Mouse (Mus musculus) heart, embryonic 13.5 days (tissue): ENCODE measurements around the gene 9030612E09Rik. TPM values are rescaled to one million over a fixed set of nuclear protein-coding genes. Genes with fewer than 3 reads are reported as not detected.

Source experiments
- ATAC-seq: fragments of 200-750 bp; cut with Nextera tagmentation; 2 replicates; pipeline ENCODE4 v1.8.0; 2017; ENCODE audit warnings: moderate TSS enrichment; ENCODE audit not compliant: insufficient number of reproducible peaks, low FRiP score, low TSS enrichment; ENCODE audit errors: extremely low read depth
- H3K27ac ChIP-seq: fragments of 300-500 bp; sonication (generic); replicated peaks from 2 replicates; pipeline ENCODE4 v1.5.1; 2015; ENCODE audit warnings: moderate library complexity, mild to moderate bottlenecking, inconsistent platforms
- H3K27me3 ChIP-seq: fragments of 300-500 bp; sonication (generic); replicated peaks from 2 replicates; pipeline ENCODE4 v1.6.1; 2015; ENCODE audit warnings: mild to moderate bottlenecking, inconsistent platforms
- H3K36me3 ChIP-seq: fragments of 300-500 bp; sonication (generic); 2 replicates; pipeline ENCODE4 v1.6.1; 2015; ENCODE audit warnings: mild to moderate bottlenecking, inconsistent platforms
- H3K4me1 ChIP-seq: fragments of 300-500 bp; sonication (generic); 2 replicates; pipeline ENCODE4 v1.6.1; 2015; ENCODE audit warnings: inconsistent platforms
- H3K4me2 ChIP-seq: fragments of 300-500 bp; sonication (generic); 2 replicates; pipeline ENCODE4 v1.6.1; 2015; ENCODE audit warnings: inconsistent platforms, mild to moderate bottlenecking, moderate library complexity
- H3K4me3 ChIP-seq: fragments of 300-500 bp; sonication (generic); 2 replicates; pipeline ENCODE4 v1.5.1; 2015; ENCODE audit warnings: moderate library complexity, mild to moderate bottlenecking, inconsistent platforms
- H3K9ac ChIP-seq: fragments of 300-500 bp; sonication (generic); 2 replicates; pipeline ENCODE4 v1.6.1; 2015; ENCODE audit warnings: inconsistent platforms, mild to moderate bottlenecking, moderate library complexity
- H3K9me3 ChIP-seq: fragments of 300-500 bp; sonication (generic); 2 replicates; pipeline ENCODE4 v1.6.1; 2016; ENCODE audit warnings: inconsistent platforms
- WGBS: fragments of 180-500 bp; shearing (Covaris S2); methylation state at CpG from one replicate; pipeline ENCODE4 v1.1.7; 2015; ENCODE audit warnings: mixed read lengths; 5-methylcytosine and 5-hydroxymethylcytosine counted together
- polyA plus RNA-seq: library from polyadenylated mRNA; unstranded; fragments of >200 nt; fragmentation: Nextera tagmentation; extraction: Ambion mirVana; gene quantifications from 2 replicates; pipeline ENCODE4 v1.2.1, GENCODE M21; 2015

The 9030612E09Rik gene
- 0.52 and 0.64 TPM in 2 replicates for polyA plus RNA-seq

GRCm38 (mm10) chr10:43174326-43175155 lies at the start of gene 9030612E09Rik, which contains the start of gene Sobp:
9030612E09Rik (plus strand) TSS chr10:43174704.
Sobp (minus strand) TSS chr10:43174530.
- Histone ChIP-seq H3K36me3 (no peaks in the 10 kb centered on the region), H3K27me3 (peaks cover 42% of the 10 kb centered on the region), H3K9ac (peak within 1 kb of the TSS; percentile 91), H3K4me1 (peaks cover 36% of the 10 kb centered on the region), H3K4me2 (peak within 1 kb of the TSS; percentile 93), H3K9me3 (no peaks in the 10 kb centered on the region), H3K4me3 (peak within 1 kb of the TSS; percentile 90), H3K27ac (peak within 1 kb of the TSS; percentile 63)
- under 1% methylated on average over 76 of the region's 91 CpGs for WGBS
- ATAC-seq: peak; percentile 59

GRCm38 (mm10) chr10:43128750-43129149 lies 45.8 kb upstream of the 9030612E09Rik start:
- H3K27ac ChIP-seq: no peak overlapping the region
- H3K4me3 ChIP-seq: no peak overlapping the region
- H3K4me1 ChIP-seq: peaks cover 30% of the 10 kb centered on the region
- no peaks in the 10 kb centered on the region for H3K9me3 ChIP-seq
- H3K4me2 ChIP-seq: no peak overlapping the region
- no peaks in the 10 kb centered on the region for H3K27me3 ChIP-seq
- 0 out of 2 replicates have a peak, but pooled peaks cover 3% of the 10 kb centered on the region for H3K36me3 ChIP-seq
- 73% methylated on average over 3 of the region's 3 CpGs for WGBS
- no peak overlapping the region for H3K9ac ChIP-seq
- no peak for ATAC-seq

- H3K4me1 ChIP-seq: 0 out of 2 replicates have a peak, but pooled peaks cover 2% of the 10 kb centered on the region
- ATAC-seq: no peak
- H3K36me3 ChIP-seq: no peaks in the 10 kb centered on the region
- no peaks in the 10 kb centered on the region for H3K27me3 ChIP-seq
- no peak overlapping the region for H3K9ac ChIP-seq
- H3K9me3 ChIP-seq: no peaks in the 10 kb centered on the region
- H3K4me2 ChIP-seq: no peak overlapping the region
- WGBS: 82% methylated on average over 11 of the region's 11 CpGs
- no peak overlapping the region for H3K27ac ChIP-seq
- no peak overlapping the region for H3K4me3 ChIP-seq
These were observed 40.5 kb upstream of the 9030612E09Rik start for GRCm38 (mm10) chr10:43134027-43134426.

- H3K27me3 ChIP-seq: no peaks in the 10 kb centered on the region
- no peak overlapping the region for H3K4me2 ChIP-seq
- H3K9ac ChIP-seq: no peak overlapping the region
- H3K9me3 ChIP-seq: no peaks in the 10 kb centered on the region
- H3K4me3 ChIP-seq: no peak overlapping the region
- no peaks in the 10 kb centered on the region for H3K4me1 ChIP-seq
- no peak for ATAC-seq
- 83% methylated on average over 9 of the region's 9 CpGs for WGBS
- H3K36me3 ChIP-seq: no peaks in the 10 kb centered on the region
- H3K27ac ChIP-seq: no peak overlapping the region
These were observed 31.3 kb upstream of the 9030612E09Rik start for GRCm38 (mm10) chr10:43143173-43143572.

- no peaks in the 10 kb centered on the region for H3K9me3 ChIP-seq
- ATAC-seq: no peak
- 84% methylated on average over 11 of the region's 11 CpGs for WGBS
- no peaks in the 10 kb centered on the region for H3K36me3 ChIP-seq
- H3K9ac ChIP-seq: no peak overlapping the region
- H3K27me3 ChIP-seq: no peaks in the 10 kb centered on the region
- no peaks in the 10 kb centered on the region; the same call in 1 of the 2 replicates for H3K4me1 ChIP-seq
- H3K27ac ChIP-seq: no peak overlapping the region
- H3K4me2 ChIP-seq: no peak overlapping the region
- H3K4me3 ChIP-seq: no peak overlapping the region
These were observed 26.0 kb upstream of the 9030612E09Rik start for GRCm38 (mm10) chr10:43148456-43148855.

GRCm38 (mm10) chr10:43152643-43153042 lies 21.9 kb upstream of the 9030612E09Rik start:
- no peak for ATAC-seq
- Histone ChIP-seq H3K4me3 (no peak overlapping the region), H3K4me1 (peaks cover 12% of the 10 kb centered on the region), H3K4me2 (no peak overlapping the region), H3K27ac (no peak overlapping the region), H3K9ac (no peak overlapping the region), H3K9me3 (no peaks in the 10 kb centered on the region), H3K27me3 (no peaks in the 10 kb centered on the region), H3K36me3 (0 out of 2 replicates have a peak, but pooled peaks cover 5% of the 10 kb centered on the region)
- WGBS: 71% methylated on average over 8 of the region's 8 CpGs

GRCm38 (mm10) chr10:43155046-43155560 lies 19.4 kb upstream of the 9030612E09Rik start:
- peaks cover 25% of the 10 kb centered on the region for H3K4me1 ChIP-seq
- H3K4me3 ChIP-seq: no peak overlapping the region
- peak overlapping the region; percentile 65 for H3K27ac ChIP-seq
- peak overlapping the region; percentile 38 for H3K4me2 ChIP-seq
- peak overlapping the region; percentile 44; the same call in 1 of the 2 replicates for H3K9ac ChIP-seq
- H3K36me3 ChIP-seq: 0 out of 2 replicates have a peak, but pooled peaks cover 5% of the 10 kb centered on the region
- ATAC-seq: 0 out of 2 replicates have a peak, but pooled peaks have one; percentile 37
- H3K27me3 ChIP-seq: no peaks in the 10 kb centered on the region
- 32% methylated on average over 12 of the region's 12 CpGs for WGBS
- H3K9me3 ChIP-seq: no peaks in the 10 kb centered on the region

GRCm38 (mm10) chr10:43158917-43159316 lies 15.6 kb upstream of the 9030612E09Rik start:
- Histone ChIP-seq H3K4me1 (peaks cover 25% of the 10 kb centered on the region), H3K36me3 (0 out of 2 replicates have a peak, but pooled peaks cover 5% of the 10 kb centered on the region), H3K9me3 (peaks cover 7% of the 10 kb centered on the region), H3K9ac (no peak overlapping the region), H3K27ac (peak overlapping the region; percentile 75), H3K27me3 (no peaks in the 10 kb centered on the region), H3K4me3 (no peak overlapping the region), H3K4me2 (peak overlapping the region; percentile 16; the same call in 1 of the 2 replicates)
- 45% methylated on average over 5 of the region's 5 CpGs for WGBS
- no peak for ATAC-seq

GRCm38 (mm10) chr10:43159333-43159732 lies 15.2 kb upstream of the 9030612E09Rik start:
- H3K4me1 ChIP-seq: peaks cover 25% of the 10 kb centered on the region
- no peak for ATAC-seq
- H3K4me2 ChIP-seq: peak overlapping the region; percentile 16; the same call in 1 of the 2 replicates
- WGBS: 56% methylated on average over 5 of the region's 5 CpGs
- H3K27ac ChIP-seq: peak overlapping the region; percentile 75
- no peaks in the 10 kb centered on the region for H3K27me3 ChIP-seq
- peaks cover 7% of the 10 kb centered on the region for H3K9me3 ChIP-seq
- H3K36me3 ChIP-seq: 0 out of 2 replicates have a peak, but pooled peaks cover 5% of the 10 kb centered on the region
- no peak overlapping the region for H3K9ac ChIP-seq
- no peak overlapping the region for H3K4me3 ChIP-seq

- ATAC-seq: no peak
- H3K9me3 ChIP-seq: peaks cover 9% of the 10 kb centered on the region
- WGBS: 76% methylated on average over 12 of the region's 12 CpGs
These were observed 12.2 kb upstream of the 9030612E09Rik start for GRCm38 (mm10) chr10:43162318-43162717.

GRCm38 (mm10) chr10:43164406-43164805 lies 10.1 kb upstream of the 9030612E09Rik start:
- no peaks in the 10 kb centered on the region for H3K27me3 ChIP-seq
- H3K36me3 ChIP-seq: no peaks in the 10 kb centered on the region
- H3K4me1 ChIP-seq: peaks cover 10% of the 10 kb centered on the region; the same call in 1 of the 2 replicates
- WGBS: 79% methylated on average over 2 of the region's 2 CpGs
- peaks cover 9% of the 10 kb centered on the region for H3K9me3 ChIP-seq
- no peak overlapping the region for H3K4me2 ChIP-seq
- H3K4me3 ChIP-seq: no peak overlapping the region
- H3K27ac ChIP-seq: no peak overlapping the region
- H3K9ac ChIP-seq: no peak overlapping the region
- no peak for ATAC-seq

More at GRCm38 (mm10) chr10:43162318-43162717, 12.2 kb upstream of the 9030612E09Rik start:
- no peak overlapping the region for H3K4me2 ChIP-seq
- H3K4me1 ChIP-seq: peaks cover 13% of the 10 kb centered on the region
- no peaks in the 10 kb centered on the region for H3K36me3 ChIP-seq
- H3K4me3 ChIP-seq: no peak overlapping the region
- no peak overlapping the region for H3K9ac ChIP-seq
- H3K27ac ChIP-seq: no peak overlapping the region
- H3K27me3 ChIP-seq: no peaks in the 10 kb centered on the region
